8 mouse cellular contexts compared by ENCODE assay signal in genomic region chr7:16398387-16399050, GRCm38 (mm10). TPM values are rescaled to one million over a fixed set of nuclear protein-coding genes. Genes with fewer than 3 reads are reported as not detected.
DNase-seq lines count a peak whose midpoint lies in the region; ATAC-seq and TF ChIP-seq lines count a peak whose summit lies in the region.

No protein-coding gene starts in this region.

- H3K4me3 ChIP-seq in megakaryocyte, embryonic 14.5 days (replicated peaks): peak overlapping the region; percentile 98
- H3K4me3 ChIP-seq in intestine, embryonic 16.5 days (ENCODE audit: low read length): peak overlapping the region; percentile 94
- H3K4me3 ChIP-seq in olfactory bulb, adult 2 months (ENCODE audit: insufficient read depth, low read depth, low read length): no peak overlapping the region

- no peak for TF ChIP-seq POLR2A in olfactory bulb, adult 2 months (IDR thresholded peaks at IDR 0.05; ENCODE audit: insufficient read depth, low read depth, low read length)

- peak overlapping the region; percentile 79 for H3K4me2 ChIP-seq in intestine, embryonic 16.5 days (ENCODE audit: low read depth, low read length)

- H3K36me3 ChIP-seq in megakaryocyte, embryonic 14.5 days (replicated peaks; ENCODE audit: low read length): peaks cover 17% of the 10 kb centered on the region
- H3K36me3 ChIP-seq in intestine, embryonic 16.5 days (ENCODE audit: control insufficient read depth, insufficient read depth, low read length): no peaks in the 10 kb centered on the region

- peak overlapping the region; percentile 66 for H3K9ac ChIP-seq in intestine, embryonic 16.5 days (ENCODE audit: low read depth, low read length)

- H3K4me1 ChIP-seq in megakaryocyte, embryonic 14.5 days: peaks cover 31% of the 10 kb centered on the region
- peaks cover 9% of the 10 kb centered on the region for H3K4me1 ChIP-seq in intestine, embryonic 16.5 days (ENCODE audit: control insufficient read depth, insufficient read depth, low read length)
- H3K4me1 ChIP-seq in olfactory bulb, adult 2 months (ENCODE audit: control insufficient read depth, insufficient read depth, low read length): peaks cover 10% of the 10 kb centered on the region

- WGBS in intestine, embryonic 16.5 days: 45% methylated on average over 3 of the region's 3 CpGs
- WGBS in olfactory bulb, adult 2 months: 39% methylated on average over 3 of the region's 3 CpGs

- DNase-seq in cerebellum, adult 11 months: peak; percentile 43
- no peak for DNase-seq in gastrocnemius, postnatal 4 days (ENCODE audit: low spot score in 2 of 2)
- DNase-seq in kidney, adult 11 months: no peak

- no peak for TF ChIP-seq CTCF in olfactory bulb, adult 2 months (IDR thresholded peaks at IDR 0.05; ENCODE audit: insufficient read depth, low read depth, low read length)

- H3K27me3 ChIP-seq in megakaryocyte, embryonic 14.5 days (replicated peaks): no peaks in the 10 kb centered on the region
- H3K27me3 ChIP-seq in intestine, embryonic 16.5 days (replicated peaks; ENCODE audit: control insufficient read depth, insufficient read depth, low read length): no peaks in the 10 kb centered on the region

- ATAC-seq in cerebellum, adult (ENCODE audit: insufficient number of reproducible peaks, low FRiP score, low TSS enrichment): no peak
- ATAC-seq in megakaryocyte, adult 5-6 weeks (ENCODE audit: poor library complexity, severe bottlenecking): no peak
- no peak for ATAC-seq in intestine, embryonic 16.5 days

- H3K27ac ChIP-seq in intestine, embryonic 16.5 days (ENCODE audit: low read length): peak overlapping the region; percentile 100
- H3K27ac ChIP-seq in olfactory bulb, adult 2 months (ENCODE audit: insufficient read depth, low read depth, low read length): peak overlapping the region; percentile 94

- no peaks in the 10 kb centered on the region for H3K9me3 ChIP-seq in megakaryocyte, embryonic 14.5 days
- H3K9me3 ChIP-seq in intestine, embryonic 16.5 days (ENCODE audit: control insufficient read depth, low read length): no peaks in the 10 kb centered on the region

RNA-seq across cellular contexts. Expression of gene Zc3h4, which starts 2.2 kb away (rescaled TPM):
- 59.1 and 96.9 TPM in 2 replicates for polyA plus RNA-seq in megakaryocyte, embryonic 14.5 days (2012; ENCODE audit: insufficient read depth, low replicate concordance)
- total RNA-seq in megakaryocyte, adult 5-6 weeks (2015): 25.3 and 28.0 TPM in 2 replicates
- 20.6 and 34.0 TPM in 2 replicates for total RNA-seq in megakaryocyte, adult 5-6 weeks (2017)
- polyA plus RNA-seq in intestine, embryonic 16.5 days (2015; fragmentation: Nextera tagmentation; extraction: Ambion mirVana): 9.6 and 11.1 TPM in 2 replicates
- polyA plus RNA-seq in olfactory bulb, adult 2 months (2012; ENCODE audit: insufficient read depth, insufficient read length, low replicate concordance, missing spikeins): 372 TPM in 1 of 2 replicates, not detected in the other
- 10 to 100 TPM; 49.3 to 51.8 TPM for total RNA-seq in gastrocnemius, postnatal 4 days (2021)

RNA-seq across cellular contexts. Expression of gene Sae1, which starts 10.9 kb away (rescaled TPM):
- polyA plus RNA-seq in megakaryocyte, embryonic 14.5 days (2012; ENCODE audit: insufficient read depth, low replicate concordance): 4.3 and 20.1 TPM in 2 replicates
- total RNA-seq in megakaryocyte, adult 5-6 weeks (2015): 49.1 and 55.1 TPM in 2 replicates
- total RNA-seq in megakaryocyte, adult 5-6 weeks (2017): 267 and 278 TPM in 2 replicates
- 238 and 263 TPM in 2 replicates for polyA plus RNA-seq in intestine, embryonic 16.5 days (2015; fragmentation: Nextera tagmentation; extraction: Ambion mirVana)
- polyA plus RNA-seq in olfactory bulb, adult 2 months (2012; ENCODE audit: insufficient read depth, insufficient read length, low replicate concordance, missing spikeins): not detected in 2 replicates
- total RNA-seq in gastrocnemius, postnatal 4 days (2021): 10 to 100 TPM; 76.3 to 77.6 TPM

RNA-seq across cellular contexts. Expression of gene Tmem160, which starts 54.1 kb away (rescaled TPM):
- 185 and 233 TPM in 2 replicates for polyA plus RNA-seq in megakaryocyte, embryonic 14.5 days (2012; ENCODE audit: insufficient read depth, low replicate concordance)
- total RNA-seq in megakaryocyte, adult 5-6 weeks (2015): 24.2 and 33.1 TPM in 2 replicates
- 10.7 and 12.8 TPM in 2 replicates for total RNA-seq in megakaryocyte, adult 5-6 weeks (2017)
- 52.4 and 62.8 TPM in 2 replicates for polyA plus RNA-seq in intestine, embryonic 16.5 days (2015; fragmentation: Nextera tagmentation; extraction: Ambion mirVana)
- not detected in 2 replicates for polyA plus RNA-seq in olfactory bulb, adult 2 months (2012; ENCODE audit: insufficient read depth, insufficient read length, low replicate concordance, missing spikeins)
- 10 to 100 TPM; 21.1 to 27.2 TPM for total RNA-seq in gastrocnemius, postnatal 4 days (2021)

Comparison
In these comparisons a context has a peak if more than half of its experiments do, and no peak if none do; other contexts are left out.
1. RNA of gene Tmem160, which starts 54.1 kb away (polyA plus RNA-seq): 185 to 233 TPM in megakaryocyte, embryonic 14.5 days and 52.4 to 62.8 TPM in intestine, embryonic 16.5 days; not detected in olfactory bulb, adult 2 months; every median in the first group is over 10 times any median in the second.